Mouse (Mus musculus) liver, postnatal 0 days (tissue): Measurements from ENCODE around the gene Srgap1. TPM values are rescaled to one million over a fixed set of nuclear protein-coding genes. Genes with fewer than 3 reads are reported as not detected.

ENCODE experiments used
- ATAC-seq: fragments of 200-750 bp; cut with Nextera tagmentation; 2 replicates; pipeline ENCODE4 v1.8.0; 2017; ENCODE audit warnings: mild to moderate bottlenecking, moderate library complexity
- DNase-seq: peaks from one replicate; pipeline ENCODE4 v3.0.0-alpha.2; 2016
- H3K27ac ChIP-seq: fragments of 300-500 bp; sonication (generic); 2 replicates; pipeline ENCODE4 v1.5.1; 2014; ENCODE audit warnings: antibody characterized with exemption, moderate library complexity, mild to moderate bottlenecking, low read depth
- H3K27me3 ChIP-seq: fragments of 300-500 bp; sonication (generic); 2 replicates; pipeline ENCODE4 v1.6.1; 2014; ENCODE audit warnings: low read length, control low read depth, mixed read lengths; ENCODE audit not compliant: insufficient read depth
- H3K36me3 ChIP-seq: fragments of 300-500 bp; sonication (generic); replicated peaks from 2 replicates; pipeline ENCODE4 v1.6.1; 2014; ENCODE audit warnings: mild to moderate bottlenecking, control low read depth, low read length, moderate library complexity, mixed read lengths; ENCODE audit not compliant: insufficient read depth
- H3K4me1 ChIP-seq: fragments of 300-500 bp; sonication (generic); 2 replicates; pipeline ENCODE4 v1.6.1; 2014; ENCODE audit warnings: antibody characterized with exemption, mild to moderate bottlenecking, control low read depth; ENCODE audit not compliant: insufficient read depth
- H3K4me2 ChIP-seq: fragments of 300-500 bp; sonication (generic); 2 replicates; pipeline ENCODE4 v1.6.1; 2014; ENCODE audit warnings: low read depth, mild to moderate bottlenecking, low read length, moderate library complexity, mixed read lengths
- H3K4me3 ChIP-seq: fragments of 300-500 bp; sonication (generic); 2 replicates; pipeline ENCODE4 v1.5.1; 2014; ENCODE audit warnings: low read depth, low read length
- H3K9ac ChIP-seq: fragments of 300-500 bp; sonication (generic); replicated peaks from 2 replicates; pipeline ENCODE4 v1.6.1; 2014; ENCODE audit warnings: mild to moderate bottlenecking, moderate library complexity
- H3K9me3 ChIP-seq: fragments of 300-500 bp; sonication (generic); 2 replicates; pipeline ENCODE4 v1.6.1; 2016; ENCODE audit warnings: mild to moderate bottlenecking, control low read depth, low read length, mixed read lengths
- CTCF ChIP-seq: sonication (generic); IDR thresholded peaks from 2 replicates; pipeline ENCODE4 v1.5.1; 2016; ENCODE audit warnings: antibody characterized with exemption, low read depth
- EP300 ChIP-seq: IDR thresholded peaks from 2 replicates; pipeline ENCODE4 v1.6.1; 2016; ENCODE audit warnings: antibody characterized with exemption, low read depth, mild to moderate bottlenecking
- WGBS: fragments of 180-500 bp; shearing (Covaris S2); extraction: QIAGEN DNeasy Blood & Tissue Kit; methylation state at CpG from one replicate; pipeline ENCODE4 v1.1.7; 2014; ENCODE audit not compliant: insufficient replicate concordance; 5-methylcytosine and 5-hydroxymethylcytosine counted together
- polyA plus RNA-seq: library from polyadenylated mRNA; unstranded; fragments of >200 nt; fragmentation: Nextera tagmentation; extraction: Ambion mirVana; gene quantifications from 2 replicates; pipeline ENCODE4 v1.2.1, GENCODE M21; 2015

Gene Srgap1
- polyA plus RNA-seq, 1 experiment from 2014 or later, result 0.90 TPM

- Histone ChIP-seq H3K4me3 (no peak overlapping the region), H3K27me3 (no peaks in the 10 kb centered on the region), H3K4me2 (no peak overlapping the region), H3K9ac (no peak overlapping the region), H3K4me1 (no peaks in the 10 kb centered on the region), H3K36me3 (no peaks in the 10 kb centered on the region), H3K9me3 (no peaks in the 10 kb centered on the region), H3K27ac (no peak overlapping the region)
- TF ChIP-seq CTCF (no peak), EP300 (no peak)
- no peak for DNase-seq
- ATAC-seq, result no peak
- 86% methylated on average over 6 of the region's 6 CpGs for WGBS
These were observed 92.2 kb downstream of the Srgap1 start for GRCm38 (mm10) chr10:121954877-121955276.

- H3K4me1 ChIP-seq, result no peaks in the 10 kb centered on the region
- no peaks in the 10 kb centered on the region for H3K27me3 ChIP-seq
- no peak overlapping the region for H3K4me2 ChIP-seq
- no peaks in the 10 kb centered on the region for H3K9me3 ChIP-seq
- TF ChIP-seq CTCF (no peak), EP300 (no peak)
- WGBS, result 72% methylated on average over 5 of the region's 5 CpGs
- no peaks in the 10 kb centered on the region for H3K36me3 ChIP-seq
- no peak overlapping the region for H3K9ac ChIP-seq
- ATAC-seq (no peak), DNase-seq (no peak)
- H3K27ac ChIP-seq, result no peak overlapping the region
- H3K4me3 ChIP-seq, result no peak overlapping the region
These were observed 94.1 kb downstream of the Srgap1 start for GRCm38 (mm10) chr10:121953041-121953440.

- no peak overlapping the region for H3K4me3 ChIP-seq
- no peak overlapping the region for H3K4me2 ChIP-seq
- H3K9ac ChIP-seq, result no peak overlapping the region
- H3K27me3 ChIP-seq, result no peaks in the 10 kb centered on the region
- ATAC-seq, result no peak
- TF ChIP-seq EP300 (no peak), CTCF (no peak)
- H3K9me3 ChIP-seq, result no peaks in the 10 kb centered on the region
- WGBS, result 79% methylated on average over 8 of the region's 8 CpGs
- no peaks in the 10 kb centered on the region for H3K4me1 ChIP-seq
- DNase-seq, result no peak
- no peak overlapping the region for H3K27ac ChIP-seq
- no peaks in the 10 kb centered on the region for H3K36me3 ChIP-seq
These were observed 100.9 kb downstream of the Srgap1 start for GRCm38 (mm10) chr10:121946173-121946572.

- Histone ChIP-seq H3K4me2 (no peak overlapping the region), H3K27me3 (no peaks in the 10 kb centered on the region), H3K4me1 (no peaks in the 10 kb centered on the region), H3K9ac (no peak overlapping the region), H3K27ac (no peak overlapping the region), H3K36me3 (no peaks in the 10 kb centered on the region), H3K9me3 (no peaks in the 10 kb centered on the region), H3K4me3 (no peak overlapping the region)
- WGBS, result 90% methylated on average over 14 of the region's 14 CpGs
- ATAC-seq, result no peak
- TF ChIP-seq EP300 (no peak), CTCF (no peak)
- no peak for DNase-seq
These were observed 115.2 kb downstream of the Srgap1 start for GRCm38 (mm10) chr10:121931909-121932308.

GRCm38 (mm10) chr10:121926094-121926493, 121.0 kb downstream of the Srgap1 start:
- no peaks in the 10 kb centered on the region for H3K27me3 ChIP-seq
- no peaks in the 10 kb centered on the region for H3K36me3 ChIP-seq
- no peak overlapping the region for H3K9ac ChIP-seq
- no peak overlapping the region for H3K4me2 ChIP-seq
- DNase-seq (no peak), ATAC-seq (no peak)
- H3K27ac ChIP-seq, result no peak overlapping the region
- 68% methylated on average over 3 of the region's 3 CpGs for WGBS
- H3K9me3 ChIP-seq, result no peaks in the 10 kb centered on the region
- TF ChIP-seq CTCF (no peak), EP300 (no peak)
- H3K4me1 ChIP-seq, result no peaks in the 10 kb centered on the region
- no peak overlapping the region for H3K4me3 ChIP-seq

- Histone ChIP-seq H3K4me1 (no peaks in the 10 kb centered on the region), H3K27me3 (no peaks in the 10 kb centered on the region), H3K9ac (no peak overlapping the region), H3K27ac (no peak overlapping the region), H3K36me3 (no peaks in the 10 kb centered on the region), H3K4me2 (no peak overlapping the region), H3K9me3 (no peaks in the 10 kb centered on the region), H3K4me3 (no peak overlapping the region)
- DNase-seq (no peak), ATAC-seq (no peak)
- 63% methylated on average over 8 of the region's 8 CpGs for WGBS
- TF ChIP-seq CTCF (no peak), EP300 (no peak)
These were observed 128.1 kb downstream of the Srgap1 start for GRCm38 (mm10) chr10:121919016-121919415.

GRCm38 (mm10) chr10:121918579-121918978, 128.5 kb downstream of the Srgap1 start:
- 80% methylated on average over 3 of the region's 3 CpGs for WGBS
- TF ChIP-seq CTCF, result no peak
- no peak for TF ChIP-seq EP300
- H3K27ac ChIP-seq, result no peak overlapping the region
- no peak overlapping the region for H3K4me3 ChIP-seq
- H3K36me3 ChIP-seq, result no peaks in the 10 kb centered on the region
- H3K4me1 ChIP-seq, result no peaks in the 10 kb centered on the region
- no peak overlapping the region for H3K4me2 ChIP-seq
- H3K9me3 ChIP-seq, result no peaks in the 10 kb centered on the region
- no peak overlapping the region for H3K9ac ChIP-seq
- DNase-seq (no peak), ATAC-seq (no peak)
- no peaks in the 10 kb centered on the region for H3K27me3 ChIP-seq
